Mouse (Mus musculus) urinary bladder, postnatal 14 days (tissue): ENCODE results near the gene Por.

Experiments used
- DNase-seq: peaks from one replicate; pipeline ENCODE4 v3.0.0; 2021; ENCODE audit warnings: low spot score

Gene Por

DNA sequence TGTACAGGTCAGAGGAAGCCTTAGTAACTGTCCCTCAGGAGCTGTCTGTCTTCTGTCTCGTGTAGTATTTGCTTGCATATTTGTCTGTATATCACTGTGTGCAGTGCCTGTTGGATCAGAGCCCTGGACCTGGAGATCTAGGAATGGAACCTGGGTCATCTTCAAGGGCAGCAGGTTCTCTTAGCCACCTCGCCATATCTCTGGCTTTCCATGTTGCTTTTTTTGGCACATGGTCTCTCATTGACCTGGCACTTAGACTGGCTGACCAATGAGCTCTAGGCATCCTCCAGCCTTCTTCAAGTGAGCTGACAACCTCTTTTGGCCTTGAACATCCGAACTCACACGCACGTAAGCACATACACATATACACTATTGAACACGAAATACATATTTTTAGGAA, 32.4 kb downstream of the Por start:
- no peak for DNase-seq

GRCm38 (mm10) chr5:135702682-135703192, 32.9 kb downstream of the Por start:
- DNase-seq: no peak

DNA sequence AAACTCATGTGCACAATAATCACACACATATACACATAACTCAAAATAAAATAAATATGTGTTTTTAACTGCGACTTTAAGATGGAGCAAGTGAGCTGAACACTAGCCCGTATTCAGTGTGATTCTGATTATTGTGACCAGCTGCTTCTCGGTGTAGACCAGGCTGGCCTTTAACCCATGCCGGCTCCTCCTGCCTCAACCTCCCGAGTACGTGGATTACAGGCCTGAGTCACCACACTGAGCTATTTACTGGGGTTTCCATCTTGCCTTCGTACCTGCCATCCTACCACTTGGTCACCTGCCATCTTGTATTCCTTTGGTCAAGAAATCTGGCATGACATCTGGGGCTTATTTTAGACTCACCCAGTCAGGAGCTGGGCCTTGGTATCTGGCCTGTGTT, 33.6 kb downstream of the Por start:
- DNase-seq: no peak

GRCm38 (mm10) chr5:135705383-135705782, 35.5 kb downstream of the Por start:
- no peak for DNase-seq

DNA sequence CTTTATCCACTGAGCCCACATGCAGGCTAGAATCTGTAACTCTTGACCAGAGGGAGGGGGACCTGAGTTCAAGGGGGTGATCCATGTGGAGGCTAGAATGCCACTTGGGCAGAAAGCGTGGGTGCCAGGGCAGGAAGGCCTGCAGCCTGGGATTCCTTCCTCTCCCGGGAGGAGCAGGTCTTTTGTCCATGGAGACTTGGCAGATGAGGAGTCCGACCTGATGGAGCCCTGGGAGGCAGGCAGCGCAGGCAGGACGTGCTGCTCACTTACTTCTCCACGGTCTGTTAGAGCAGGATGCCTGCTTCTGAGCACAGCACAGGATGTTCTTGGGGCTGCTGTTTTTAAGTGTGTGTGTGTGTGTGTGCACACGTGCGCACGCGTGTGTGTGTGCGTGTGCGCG, 37.2 kb downstream of the Por start:
- DNase-seq: no peak

DNA sequence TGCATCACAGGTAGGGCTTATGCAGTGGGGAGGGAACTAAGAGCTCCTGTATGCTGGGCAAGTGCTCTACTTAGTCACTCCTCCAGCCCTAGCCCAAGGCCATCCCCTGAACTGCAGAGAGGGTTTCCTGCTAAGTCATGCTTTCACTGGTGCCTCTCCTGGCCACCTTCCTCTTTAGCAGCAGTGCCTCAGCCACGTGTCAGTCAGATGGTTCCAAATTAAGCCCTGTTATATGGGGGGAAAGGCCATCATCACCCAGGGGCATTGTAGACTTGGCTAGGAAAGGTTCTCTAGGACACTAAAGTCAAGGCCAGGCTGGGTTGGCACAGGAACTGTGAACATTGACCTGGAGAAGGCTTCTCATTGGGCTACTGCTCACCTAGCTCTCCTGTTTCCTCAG, 38.0 kb downstream of the Por start:
- no peak for DNase-seq

DNA sequence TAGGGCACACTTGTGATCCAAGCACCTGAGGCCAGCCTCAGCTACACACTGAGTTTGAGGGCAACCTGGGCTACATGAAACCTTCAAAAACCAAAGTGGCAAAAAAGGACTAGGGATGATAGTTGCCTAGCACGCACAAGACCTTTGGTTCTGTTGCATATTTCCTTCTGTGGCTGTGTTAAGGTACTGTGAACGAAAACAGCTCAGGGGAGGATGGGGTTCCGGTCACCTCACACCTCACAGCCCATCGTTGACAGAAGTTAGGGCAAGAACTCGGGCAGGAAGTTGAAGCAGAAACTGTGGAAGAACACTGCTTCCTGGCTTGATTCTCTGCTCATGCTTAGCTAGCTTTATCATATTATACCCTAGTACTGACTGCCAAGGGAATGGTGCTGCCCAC, 39.9 kb downstream of the Por start:
- DNase-seq: no peak

DNA sequence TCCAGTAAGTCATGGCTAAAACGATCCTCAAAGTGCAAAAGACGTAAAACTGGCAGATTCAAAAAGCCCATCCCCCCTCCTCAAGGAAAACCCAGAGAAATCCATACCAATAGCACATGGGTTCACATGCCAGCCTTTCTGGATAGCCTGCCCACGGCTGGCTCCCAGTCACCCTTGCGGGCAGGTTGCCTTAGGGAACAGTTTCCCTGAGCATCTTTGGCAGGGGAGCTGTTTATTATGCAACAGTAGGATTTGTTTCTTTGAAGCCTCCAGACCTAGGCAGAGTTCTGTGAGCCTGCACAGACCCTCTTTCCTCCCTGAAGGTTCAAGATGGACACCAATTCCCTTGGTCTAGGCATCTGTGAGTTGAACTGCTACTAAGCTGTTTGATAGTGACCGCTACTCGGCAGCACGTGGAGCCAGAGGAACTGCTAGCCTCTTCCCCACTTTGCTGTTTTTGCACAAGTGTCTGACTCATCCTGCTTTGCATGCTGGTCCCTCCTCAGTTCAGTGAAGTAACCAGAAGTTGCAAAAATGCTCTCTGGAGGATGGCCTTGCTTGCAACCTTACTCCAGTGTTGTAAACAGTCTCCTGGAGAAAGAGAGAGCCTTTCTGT, 40.9 kb downstream of the Por start:
- peak; percentile 52 for DNase-seq

GRCm38 (mm10) chr5:135711582-135712355, 41.9 kb downstream of the Por start:
- DNase-seq: no peak

DNA sequence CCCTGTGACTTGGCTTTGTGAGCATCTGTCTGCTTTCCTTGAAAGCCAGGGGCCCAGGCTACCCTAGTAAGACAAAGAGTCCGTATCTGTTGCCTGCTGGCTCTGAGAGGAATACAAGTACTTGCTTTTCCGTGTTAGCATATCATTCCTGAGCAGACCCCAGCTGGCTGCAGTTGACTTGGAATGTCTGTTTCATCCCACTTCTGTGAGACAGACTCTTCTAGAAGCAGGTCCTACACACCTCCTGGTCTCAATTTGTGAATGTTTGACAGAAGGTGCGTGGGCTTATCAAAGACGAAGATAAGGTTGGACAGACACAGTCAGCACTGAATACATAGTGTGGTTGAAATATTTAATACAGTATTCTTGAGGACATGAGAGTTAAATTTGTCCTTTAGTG, 43.0 kb downstream of the Por start:
- no peak for DNase-seq

DNA sequence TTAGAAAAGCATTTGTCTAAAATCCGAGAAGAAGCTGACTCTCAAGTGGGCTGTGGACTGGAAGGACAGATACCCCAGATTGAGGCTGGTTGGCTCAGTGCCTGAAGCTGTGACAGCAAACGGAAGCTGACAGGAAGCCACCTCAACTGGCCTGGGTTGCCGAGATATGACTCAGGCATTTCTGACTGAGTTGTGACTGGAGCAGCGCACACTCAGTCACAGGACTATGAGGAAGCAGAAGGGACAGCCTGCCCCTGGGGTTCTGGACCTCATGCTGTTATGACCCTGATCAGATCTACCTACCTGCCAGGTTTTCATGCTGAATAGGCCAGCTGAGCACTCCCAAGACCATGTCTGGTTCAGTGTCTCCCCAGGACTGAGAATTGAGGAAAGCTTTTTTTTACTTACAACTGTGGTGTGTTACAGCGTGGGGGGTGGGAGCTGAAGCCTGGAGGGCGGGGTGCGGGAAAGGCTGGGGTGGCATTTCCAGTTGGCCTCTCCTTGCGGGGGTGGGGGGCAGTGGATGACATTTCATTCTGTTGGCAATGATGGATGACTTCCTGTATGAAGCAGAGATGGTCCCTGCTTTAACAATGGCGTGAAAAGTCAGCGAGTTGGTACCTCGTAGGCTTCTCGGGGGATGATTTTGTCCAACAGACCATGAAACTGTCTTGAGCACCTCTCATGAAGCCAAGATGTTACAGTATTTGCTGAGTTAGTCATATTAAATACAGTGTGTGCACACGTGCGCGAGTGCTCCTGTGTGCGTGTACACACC, 43.8 kb downstream of the Por start:
- DNase-seq: peak; percentile 75

DNA sequence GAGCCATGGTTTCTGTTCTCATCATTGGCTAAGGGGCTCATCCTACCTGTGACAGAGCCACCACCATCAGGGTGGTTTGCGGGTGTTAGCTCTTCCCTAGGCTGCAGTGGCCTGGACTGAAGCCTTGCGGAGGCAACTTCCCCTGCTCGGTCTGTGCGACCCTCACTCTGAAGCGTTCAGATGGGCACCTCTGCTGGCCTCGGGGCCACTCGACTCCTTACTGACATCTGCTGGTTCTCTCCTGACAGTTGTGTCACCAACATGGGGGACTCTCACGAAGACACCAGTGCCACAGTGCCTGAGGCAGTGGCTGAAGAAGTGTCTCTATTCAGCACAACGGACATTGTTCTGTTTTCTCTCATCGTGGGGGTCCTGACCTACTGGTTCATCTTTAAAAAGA, 45.8 kb downstream of the Por start:
- DNase-seq: no peak

- DNase-seq: no peak
These were observed 49.8 kb downstream of the Por start for GRCm38 (mm10) chr5:135719586-135720120.

DNA sequence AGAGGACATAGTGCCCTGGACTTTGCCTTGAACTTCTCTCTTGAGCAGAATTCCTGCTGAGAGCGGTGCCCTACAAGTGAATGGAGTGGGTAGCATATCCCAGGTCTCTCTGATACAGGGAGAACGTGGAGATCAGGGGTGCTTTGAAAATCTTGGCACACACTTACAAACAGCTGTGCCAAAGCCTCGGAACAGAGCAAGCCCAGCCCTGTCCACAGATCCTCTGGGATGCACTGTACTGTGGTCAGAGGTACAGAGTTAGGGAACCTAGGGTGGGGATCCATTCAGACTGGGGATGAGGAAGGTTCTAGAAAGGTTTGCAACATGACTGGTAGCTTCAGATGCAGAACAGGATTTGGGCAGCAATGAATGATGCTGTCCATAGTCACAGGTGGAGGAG, 50.3 kb downstream of the Por start:
- no peak for DNase-seq

GRCm38 (mm10) chr5:135721076-135721475, 51.2 kb downstream of the Por start:
- no peak for DNase-seq

- peak; percentile 82 for DNase-seq
These were observed 52.3 kb downstream of the Por start for GRCm38 (mm10) chr5:135722121-135722520.

- no peak for DNase-seq
These were observed 53.4 kb downstream of the Por start for GRCm38 (mm10) chr5:135723165-135723751.

- DNase-seq: no peak
These were observed 54.9 kb downstream of the Por start for GRCm38 (mm10) chr5:135724536-135725322.

GRCm38 (mm10) chr5:135725391-135725841, 55.6 kb downstream of the Por start:
- DNase-seq: no peak

DNA sequence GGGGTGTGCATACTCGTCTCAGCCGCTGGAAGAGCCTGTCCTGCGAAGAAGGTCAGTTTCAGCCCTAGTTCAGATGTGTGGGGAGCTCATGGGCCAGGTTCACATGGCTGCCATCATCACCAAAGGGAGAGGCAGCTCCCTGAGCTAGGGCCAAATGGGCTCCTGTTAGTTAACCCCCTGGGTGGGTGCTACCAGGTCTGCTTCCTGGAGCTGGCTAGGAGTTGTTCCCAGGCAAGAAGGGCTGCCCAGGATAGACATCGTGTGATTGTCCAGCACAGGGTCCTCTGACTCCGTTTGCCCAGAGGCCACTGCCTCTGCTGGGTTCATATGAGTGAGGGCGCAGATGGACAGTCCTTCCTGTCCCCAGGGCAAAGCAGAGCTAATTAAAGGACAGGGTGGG, 56.2 kb downstream of the Por start:
- DNase-seq: no peak

DNA sequence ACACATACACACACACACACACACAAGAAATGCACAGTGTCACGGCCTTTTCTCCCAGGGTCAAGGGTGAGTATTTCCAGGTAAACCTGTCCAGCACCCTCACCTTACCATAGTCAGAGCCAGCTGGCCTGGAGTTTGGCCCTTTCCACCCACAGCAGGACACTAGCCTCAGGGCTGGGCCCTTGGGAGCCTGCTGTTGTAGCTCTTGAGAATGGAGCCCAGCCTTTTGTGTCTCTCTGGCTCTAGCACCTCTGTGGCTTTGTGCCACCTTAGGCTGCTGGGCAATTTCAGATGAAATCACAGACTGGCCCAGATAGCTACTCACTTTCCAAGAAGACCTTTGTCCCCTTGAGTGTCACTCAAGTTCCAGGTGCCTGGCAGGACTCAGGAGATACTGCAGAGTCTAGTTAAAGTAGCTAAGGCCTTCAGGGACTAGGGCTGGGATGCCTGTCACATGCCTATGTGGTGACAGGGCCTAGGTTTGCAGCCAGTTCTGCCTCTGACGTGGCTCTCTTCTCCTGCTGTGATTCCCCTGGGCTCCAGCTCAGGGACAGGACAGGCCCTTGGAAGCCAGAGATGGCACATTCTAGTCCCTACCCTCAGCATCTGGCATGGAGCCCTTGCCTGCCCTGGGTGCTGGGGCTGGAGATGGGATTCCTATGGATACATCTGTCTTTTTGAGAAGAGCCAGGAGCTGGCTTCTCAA, 57.0 kb downstream of the Por start:
- DNase-seq: no peak
